Mouse (Mus musculus): ENCODE results near the gene Tspear. TPM values are rescaled to one million over a fixed set of nuclear protein-coding genes. Genes with fewer than 3 reads are reported as not detected.
"Not testable (repeated sequence)": the region's sequence is repeated elsewhere in the genome, so short reads cannot be mapped to it uniquely, and the experiment has no call there.

Tspear gene
- polyA plus RNA-seq, 1 experiment from 2014 or later = 0.38 TPM

DNA sequence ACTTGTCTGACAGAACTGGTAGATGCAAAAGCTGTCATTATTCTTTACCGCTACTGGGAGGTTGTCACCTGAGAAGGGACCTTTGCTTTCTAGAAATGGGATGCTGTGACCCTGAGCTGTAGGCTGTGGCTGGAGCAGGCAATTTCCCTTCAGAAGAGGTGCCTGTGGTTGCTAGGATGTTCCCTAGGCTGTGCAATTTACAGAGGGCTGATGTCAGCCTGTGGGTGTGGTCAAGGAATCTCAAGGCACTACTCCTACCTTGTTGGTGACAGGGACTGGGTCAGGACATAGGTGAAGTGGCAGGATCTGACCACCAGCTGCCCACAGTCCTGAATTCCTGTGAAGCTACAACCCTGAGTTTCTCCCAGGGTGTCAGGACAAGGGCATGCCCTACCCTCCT lies 83.4 kb downstream of the Tspear start:
- Histone ChIP-seq H3K27me3 (ENCODE audit: control insufficient read depth, insufficient read depth, low read depth, low read length) (no peaks in the 10 kb centered on the region), H3K27ac (ENCODE audit: low read length) (no peak overlapping the region), H3K9me3 (ENCODE audit: control insufficient read depth, low read length) (no peaks in the 10 kb centered on the region), H3K4me1 (replicated peaks; ENCODE audit: control insufficient read depth, insufficient read depth, low read length) (no peaks in the 10 kb centered on the region), H3K36me3 (ENCODE audit: control insufficient read depth, insufficient read depth, low read length) (no peaks in the 10 kb centered on the region), H3K9ac (ENCODE audit: low read length) (no peak overlapping the region), H3K4me2 (ENCODE audit: low read depth, low read length) (no peak overlapping the region), H3K4me3 (ENCODE audit: low read length) (no peak overlapping the region)
- WGBS = 86% methylated on average over 1 of the region's 1 CpGs
- ATAC-seq (ENCODE audit: low read depth) = no peak

GRCm38 (mm10) chr10:77771225-77771624 lies 84.9 kb downstream of the Tspear start, which contains the start of gene Gm3238:
Gene Gm3238, minus strand, starts transcription at chr10:77771325.
- no CpG with 5 or more reads among the region's 1 CpGs for WGBS
- H3K27ac ChIP-seq (ENCODE audit: low read length); H3K4me2 ChIP-seq (ENCODE audit: low read depth, low read length): not testable (repeated sequence)

GRCm38 (mm10) chr10:77772142-77772541 lies 85.8 kb downstream of the Tspear start:
- not testable (repeated sequence) for H3K4me1 ChIP-seq (replicated peaks; ENCODE audit: control insufficient read depth, insufficient read depth, low read length); ATAC-seq (ENCODE audit: low read depth); H3K27me3 ChIP-seq (ENCODE audit: control insufficient read depth, insufficient read depth, low read depth, low read length); H3K4me3 ChIP-seq (ENCODE audit: low read length); H3K27ac ChIP-seq (ENCODE audit: low read length); H3K9me3 ChIP-seq (ENCODE audit: control insufficient read depth, low read length); H3K36me3 ChIP-seq (ENCODE audit: control insufficient read depth, insufficient read depth, low read length); H3K4me2 ChIP-seq (ENCODE audit: low read depth, low read length); H3K9ac ChIP-seq (ENCODE audit: low read length)
- WGBS = 60% methylated on average over 1 of the region's 3 CpGs

More at GRCm38 (mm10) chr10:77771225-77771624, 84.9 kb downstream of the Tspear start, which contains the start of gene Gm3238:
- H3K36me3 ChIP-seq (ENCODE audit: control insufficient read depth, insufficient read depth, low read length); H3K4me1 ChIP-seq (replicated peaks; ENCODE audit: control insufficient read depth, insufficient read depth, low read length); H3K27me3 ChIP-seq (ENCODE audit: control insufficient read depth, insufficient read depth, low read depth, low read length); H3K9me3 ChIP-seq (ENCODE audit: control insufficient read depth, low read length); H3K4me3 ChIP-seq (ENCODE audit: low read length); H3K9ac ChIP-seq (ENCODE audit: low read length); ATAC-seq (ENCODE audit: low read depth): not testable (repeated sequence)

DNA sequence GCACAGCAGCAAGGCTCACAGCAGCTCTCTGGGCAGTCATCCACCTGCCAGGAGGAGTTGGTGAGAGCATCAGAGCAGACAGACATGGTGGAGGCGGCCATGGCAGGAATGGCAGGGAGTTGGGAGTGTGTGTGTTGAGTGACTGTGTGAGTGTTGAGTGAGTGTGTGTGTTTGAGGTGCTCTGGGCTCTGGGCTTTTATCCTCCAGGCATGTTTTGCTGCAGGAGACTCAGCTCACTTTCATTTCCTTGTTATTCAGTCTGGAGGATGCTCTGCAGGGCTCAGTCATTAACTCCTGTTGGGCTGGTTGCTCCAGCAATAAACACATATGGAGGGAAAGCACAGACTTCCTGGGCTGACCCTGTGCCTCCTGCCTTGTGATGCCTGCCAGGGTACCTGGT lies 90.5 kb downstream of the Tspear start, which contains the start of gene Gm7138:
Gene Gm7138 (minus strand): TSS at position 101 of the 400 bp plus-strand sequence.
- not testable (repeated sequence) for H3K9me3 ChIP-seq (ENCODE audit: control insufficient read depth, low read length); H3K36me3 ChIP-seq (ENCODE audit: control insufficient read depth, insufficient read depth, low read length); H3K9ac ChIP-seq (ENCODE audit: low read length); H3K4me1 ChIP-seq (replicated peaks; ENCODE audit: control insufficient read depth, insufficient read depth, low read length); ATAC-seq (ENCODE audit: low read depth); H3K4me3 ChIP-seq (ENCODE audit: low read length); H3K27me3 ChIP-seq (ENCODE audit: control insufficient read depth, insufficient read depth, low read depth, low read length); H3K4me2 ChIP-seq (ENCODE audit: low read depth, low read length); H3K27ac ChIP-seq (ENCODE audit: low read length)
- 56% methylated on average over 1 of the region's 1 CpGs for WGBS

GRCm38 (mm10) chr10:77782442-77782841 lies 96.1 kb downstream of the Tspear start, which contains the start of gene Gm3250:
Gene Gm3250, minus strand, starts transcription at chr10:77782542.
- not testable (repeated sequence) for H3K36me3 ChIP-seq (ENCODE audit: control insufficient read depth, insufficient read depth, low read length); H3K9me3 ChIP-seq (ENCODE audit: control insufficient read depth, low read length); H3K4me1 ChIP-seq (replicated peaks; ENCODE audit: control insufficient read depth, insufficient read depth, low read length); H3K9ac ChIP-seq (ENCODE audit: low read length); H3K27ac ChIP-seq (ENCODE audit: low read length); H3K4me3 ChIP-seq (ENCODE audit: low read length); ATAC-seq (ENCODE audit: low read depth); H3K4me2 ChIP-seq (ENCODE audit: low read depth, low read length); H3K27me3 ChIP-seq (ENCODE audit: control insufficient read depth, insufficient read depth, low read depth, low read length)
- WGBS = 29% methylated on average over 1 of the region's 1 CpGs

GRCm38 (mm10) chr10:77783396-77783795 lies 97.0 kb downstream of the Tspear start:
- H3K9ac ChIP-seq (ENCODE audit: low read length); ATAC-seq (ENCODE audit: low read depth); H3K4me2 ChIP-seq (ENCODE audit: low read depth, low read length); H3K4me1 ChIP-seq (replicated peaks; ENCODE audit: control insufficient read depth, insufficient read depth, low read length); H3K36me3 ChIP-seq (ENCODE audit: control insufficient read depth, insufficient read depth, low read length); H3K27me3 ChIP-seq (ENCODE audit: control insufficient read depth, insufficient read depth, low read depth, low read length); H3K4me3 ChIP-seq (ENCODE audit: low read length); H3K27ac ChIP-seq (ENCODE audit: low read length); H3K9me3 ChIP-seq (ENCODE audit: control insufficient read depth, low read length): not testable (repeated sequence)
- 100% methylated on average over 1 of the region's 3 CpGs for WGBS

- H3K27me3 ChIP-seq (ENCODE audit: control insufficient read depth, insufficient read depth, low read depth, low read length); H3K9ac ChIP-seq (ENCODE audit: low read length); H3K36me3 ChIP-seq (ENCODE audit: control insufficient read depth, insufficient read depth, low read length); H3K4me3 ChIP-seq (ENCODE audit: low read length); H3K27ac ChIP-seq (ENCODE audit: low read length); ATAC-seq (ENCODE audit: low read depth); H3K4me1 ChIP-seq (replicated peaks; ENCODE audit: control insufficient read depth, insufficient read depth, low read length); H3K9me3 ChIP-seq (ENCODE audit: control insufficient read depth, low read length); H3K4me2 ChIP-seq (ENCODE audit: low read depth, low read length): not testable (repeated sequence)
- WGBS = no CpG with 5 or more reads among the region's 1 CpGs
Observed at GRCm38 (mm10) chr10:77787876-77788275, 101.5 kb downstream of the Tspear start, which contains the start of gene Gm7137. Gene Gm7137, minus strand, starts transcription at chr10:77788200.

DNA sequence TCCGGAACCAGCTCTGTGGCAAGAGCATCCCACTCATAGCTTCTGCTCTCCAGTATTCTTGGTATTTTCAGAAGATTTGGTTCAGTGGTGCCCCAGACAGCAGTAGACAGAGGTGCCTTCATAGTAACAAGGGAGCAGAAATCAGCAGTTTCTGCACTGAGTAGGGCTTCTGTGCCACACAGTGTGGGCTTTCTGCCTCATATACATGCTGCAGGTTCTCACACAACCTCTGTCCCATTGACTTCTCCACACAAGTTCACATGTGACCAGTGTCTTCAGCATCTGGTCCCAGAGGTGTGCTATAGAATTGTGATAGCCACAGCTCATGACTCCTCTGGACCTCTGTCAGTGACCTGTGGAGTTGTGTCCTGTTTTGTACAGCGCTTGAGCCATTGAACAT lies 102.3 kb downstream of the Tspear start:
- Histone ChIP-seq H3K27me3 (ENCODE audit: control insufficient read depth, insufficient read depth, low read depth, low read length) (no peaks in the 10 kb centered on the region), H3K9me3 (ENCODE audit: control insufficient read depth, low read length) (no peaks in the 10 kb centered on the region), H3K36me3 (ENCODE audit: control insufficient read depth, insufficient read depth, low read length) (no peaks in the 10 kb centered on the region), H3K27ac (ENCODE audit: low read length) (no peak overlapping the region), H3K4me2 (ENCODE audit: low read depth, low read length) (no peak overlapping the region), H3K9ac (ENCODE audit: low read length) (no peak overlapping the region), H3K4me1 (replicated peaks; ENCODE audit: control insufficient read depth, insufficient read depth, low read length) (no peaks in the 10 kb centered on the region), H3K4me3 (ENCODE audit: low read length) (no peak overlapping the region)
- WGBS = 66% methylated on average over 2 of the region's 2 CpGs
- ATAC-seq (ENCODE audit: low read depth) = no peak

- H3K9ac ChIP-seq (ENCODE audit: low read length) = no peak within 1 kb of the TSS
- no peaks in the 10 kb centered on the region for H3K4me1 ChIP-seq (replicated peaks; ENCODE audit: control insufficient read depth, insufficient read depth, low read length)
- no peaks in the 10 kb centered on the region for H3K27me3 ChIP-seq (ENCODE audit: control insufficient read depth, insufficient read depth, low read depth, low read length)
- no peak within 1 kb of the TSS for H3K4me3 ChIP-seq (ENCODE audit: low read length)
- WGBS = 46% methylated on average over 2 of the region's 2 CpGs
- H3K4me2 ChIP-seq (ENCODE audit: low read depth, low read length) = no peak within 1 kb of the TSS
- ATAC-seq (ENCODE audit: low read depth) = no peak
- H3K36me3 ChIP-seq (ENCODE audit: control insufficient read depth, insufficient read depth, low read length) = no peaks in the 10 kb centered on the region
- no peaks in the 10 kb centered on the region for H3K9me3 ChIP-seq (ENCODE audit: control insufficient read depth, low read length)
- H3K27ac ChIP-seq (ENCODE audit: low read length) = no peak within 1 kb of the TSS
Observed at GRCm38 (mm10) chr10:77794976-77795375, 108.6 kb downstream of the Tspear start, which contains the start of gene Gm9639. Gene Gm9639, minus strand, starts transcription at chr10:77795076.

DNA sequence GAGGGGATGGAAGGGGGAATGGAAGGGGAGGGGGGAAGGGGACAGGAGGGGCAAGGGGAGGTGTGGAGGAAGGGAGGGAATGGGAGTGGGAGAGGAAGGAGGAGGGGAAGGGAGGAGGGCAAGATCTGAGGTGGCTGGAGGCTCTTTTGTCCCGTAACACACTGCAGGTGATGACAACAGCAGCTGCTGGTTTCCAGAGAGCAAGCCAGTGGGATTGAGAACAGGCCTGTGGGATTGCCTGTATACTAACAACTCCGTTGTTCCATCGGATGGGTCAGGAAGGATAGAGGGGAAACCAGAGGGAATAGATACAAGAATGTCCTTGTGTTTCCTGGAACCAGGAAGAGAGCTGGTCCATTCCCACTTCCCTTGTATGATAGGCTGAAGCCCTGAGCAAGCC lies 111.3 kb downstream of the Tspear start:
- 8% methylated on average over 3 of the region's 3 CpGs for WGBS
- H3K9me3 ChIP-seq (ENCODE audit: control insufficient read depth, low read length) = no peaks in the 10 kb centered on the region
- no peak overlapping the region for H3K9ac ChIP-seq (ENCODE audit: low read length)
- H3K4me1 ChIP-seq (replicated peaks; ENCODE audit: control insufficient read depth, insufficient read depth, low read length) = no peaks in the 10 kb centered on the region
- H3K27ac ChIP-seq (ENCODE audit: low read length) = no peak overlapping the region
- no peak overlapping the region for H3K4me3 ChIP-seq (ENCODE audit: low read length)
- no peak for ATAC-seq (ENCODE audit: low read depth)
- H3K27me3 ChIP-seq (ENCODE audit: control insufficient read depth, insufficient read depth, low read depth, low read length) = no peaks in the 10 kb centered on the region
- no peaks in the 10 kb centered on the region for H3K36me3 ChIP-seq (ENCODE audit: control insufficient read depth, insufficient read depth, low read length)
- no peak overlapping the region for H3K4me2 ChIP-seq (ENCODE audit: low read depth, low read length)
